Mouse (Mus musculus) heart, adult 2 months (tissue): ENCODE measurements around the gene Socs7.

ENCODE experiments used
- CTCF ChIP-seq: fragments of 200-600 bp; IDR thresholded peaks from 2 replicates; pipeline ENCODE4 v1.8.1; 2022; ENCODE audit warnings: antibody characterized with exemption, mild to moderate bottlenecking, moderate library complexity
- POLR2A ChIP-seq: fragments of 200-500 bp; IDR thresholded peaks from 2 replicates; pipeline ENCODE4 v1.6.1; 2011; ENCODE audit warnings: mild to moderate bottlenecking, low read depth, low read length, control low read depth; ENCODE audit not compliant: insufficient read depth

GRCm38 (mm10) chr11:97422507-97422906, 60.2 kb downstream of the Socs7 start:
- no peak for TF ChIP-seq POLR2A
- no peak for TF ChIP-seq CTCF
